25 mouse cellular contexts compared by ENCODE assay signal in the genomic region with DNA sequence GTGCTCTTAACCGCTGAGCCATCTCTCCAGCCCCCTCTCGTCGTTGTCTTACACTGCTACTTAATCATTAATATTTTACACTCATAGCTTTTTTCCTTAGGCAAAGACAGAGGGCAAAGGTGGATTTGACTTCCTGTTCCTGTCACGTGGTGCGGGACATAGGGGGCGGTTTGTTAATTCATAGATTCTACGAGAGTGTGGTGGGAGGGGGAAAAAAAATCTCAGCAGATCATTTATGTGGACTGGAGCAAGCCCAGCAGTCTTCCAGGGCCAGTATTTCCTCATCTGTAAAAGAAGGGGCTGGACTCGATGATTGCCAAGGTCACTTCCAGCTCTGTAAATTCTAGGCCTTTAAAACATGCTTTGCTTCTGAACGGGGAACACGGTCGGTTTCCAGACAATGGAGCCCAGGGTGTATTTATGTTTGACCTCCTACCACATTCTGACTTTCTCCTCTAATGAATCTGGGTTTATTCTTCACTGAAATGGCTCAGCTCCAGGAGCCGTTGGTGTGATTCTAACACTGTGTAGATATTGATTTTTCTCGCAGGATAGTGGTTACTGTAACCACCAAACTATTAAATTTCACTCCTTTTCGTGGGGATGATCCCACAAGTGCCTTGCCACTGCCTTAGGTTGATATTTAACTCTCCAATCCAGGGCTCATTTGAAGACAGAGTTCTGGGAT. TPM values are rescaled to one million over a fixed set of nuclear protein-coding genes. Genes with fewer than 3 reads are reported as not detected.
DNase-seq lines count a peak whose midpoint lies in the region; ATAC-seq and TF ChIP-seq lines count a peak whose summit lies in the region.
"Had no signal": no experiment of that assay in that cellular context is flagged by ENCODE, and none has a peak within 500 bp of the region (broad histone marks: within the 10 kb centered on the region; RNA-seq: fewer than 3 reads in every experiment).

No protein-coding gene starts in this region.

- H3K36me3 ChIP-seq in kidney, adult 2 months (ENCODE audit: control insufficient read depth, insufficient read depth, low read length): no peaks in the 10 kb centered on the region
- no peaks in the 10 kb centered on the region for H3K36me3 ChIP-seq in kidney, embryonic 14.5 days (ENCODE audit: control insufficient read depth, insufficient read depth, low read length)
- no peaks in the 10 kb centered on the region for H3K36me3 ChIP-seq in midbrain, embryonic 14.5 days (ENCODE audit: control insufficient read depth, insufficient read depth, low read length)
- H3K36me3 ChIP-seq in midbrain, embryonic 15.5 days (replicated peaks): no peaks in the 10 kb centered on the region
- no peaks in the 10 kb centered on the region for H3K36me3 ChIP-seq in neural tube, embryonic 15.5 days
- H3K36me3 ChIP-seq: G1E; heart, embryonic 12.5 days; limb, embryonic 13.5 days; midbrain, embryonic 10.5 days; neural tube, embryonic 13.5 days had no signal

- H3K27ac ChIP-seq in kidney, adult 2 months (ENCODE audit: insufficient read depth, low read depth, low read length): no peak overlapping the region
- H3K27ac ChIP-seq in kidney, embryonic 14.5 days (ENCODE audit: low read depth, low read length): no peak overlapping the region
- 0 out of 2 replicates have a peak overlapping the region, but pooled peaks have one; percentile 8 for H3K27ac ChIP-seq in midbrain, embryonic 14.5 days (replicated peaks; ENCODE audit: low read depth, low read length)
- H3K27ac ChIP-seq in midbrain, embryonic 15.5 days: no peak overlapping the region
- no peak overlapping the region; the same call in 1 of the 2 replicates for H3K27ac ChIP-seq in neural tube, embryonic 15.5 days (replicated peaks)
- H3K27ac ChIP-seq: hindbrain, embryonic 10.5 days; limb, embryonic 13.5 days; liver, embryonic 14.5 days; midbrain, embryonic 10.5 days; neural tube, embryonic 13.5 days had no signal

- H3K9me3 ChIP-seq in kidney, embryonic 14.5 days (ENCODE audit: control insufficient read depth, low read length): peaks cover 7% of the 10 kb centered on the region
- H3K9me3 ChIP-seq in midbrain, embryonic 14.5 days (ENCODE audit: control insufficient read depth, low read length): no peaks in the 10 kb centered on the region
- H3K9me3 ChIP-seq in midbrain, embryonic 15.5 days: no peaks in the 10 kb centered on the region
- no peaks in the 10 kb centered on the region for H3K9me3 ChIP-seq in neural tube, embryonic 15.5 days (replicated peaks)
- H3K9me3 ChIP-seq: G1E had no signal

- peak; percentile 16 for DNase-seq in kidney, adult 2 months
- no peak for DNase-seq in kidney, adult 18-20 months
- DNase-seq in kidney, postnatal 4 days: peak; percentile 33 to 51
- DNase-seq in midbrain, embryonic 14.5 days: no peak
- DNase-seq: adrenal gland, adult 8-10 months; B cell, adult 2 months; cerebellum, adult 9-10 months; forebrain, postnatal 0 days; gastrocnemius, postnatal 14 days; heart, postnatal 10 days had no signal

- ATAC-seq in kidney, embryonic 14.5 days (ENCODE audit: low FRiP score, low TSS enrichment): no peak
- no peak for ATAC-seq in midbrain, embryonic 14.5 days (ENCODE audit: low FRiP score, low TSS enrichment)
- no peak for ATAC-seq in midbrain, embryonic 15.5 days (replicated peaks)
- ATAC-seq in neural tube, embryonic 15.5 days (ENCODE audit: low FRiP score): no peak
- ATAC-seq: forebrain, postnatal 0 days; hindbrain, embryonic 16.5 days; intestine, embryonic 16.5 days; lung, postnatal 0 days had no signal

- WGBS in kidney, adult 2 months: 28% methylated on average over 14 of the region's 14 CpGs
- 38% methylated on average over 14 of the region's 14 CpGs for WGBS in kidney, embryonic 14.5 days
- 72% methylated on average over 14 of the region's 14 CpGs for WGBS in midbrain, embryonic 14.5 days
- 64% methylated on average over 14 of the region's 14 CpGs for WGBS in midbrain, embryonic 15.5 days
- 53% methylated on average over 14 of the region's 14 CpGs for WGBS in neural tube, embryonic 15.5 days

- no peak overlapping the region for H3K4me2 ChIP-seq in kidney, embryonic 14.5 days (replicated peaks; ENCODE audit: low read depth, low read length)
- H3K4me2 ChIP-seq in midbrain, embryonic 14.5 days (ENCODE audit: low read length): no peak overlapping the region
- no peak overlapping the region for H3K4me2 ChIP-seq in midbrain, embryonic 15.5 days
- H3K4me2 ChIP-seq in neural tube, embryonic 15.5 days: no peak overlapping the region
- H3K4me2 ChIP-seq: heart, embryonic 12.5 days; limb, embryonic 13.5 days; neural tube, embryonic 13.5 days had no signal

- no peak overlapping the region for H3K9ac ChIP-seq in kidney, embryonic 14.5 days (ENCODE audit: low read depth, low read length)
- no peak overlapping the region for H3K9ac ChIP-seq in midbrain, embryonic 14.5 days (replicated peaks; ENCODE audit: low read length)
- no peak overlapping the region for H3K9ac ChIP-seq in midbrain, embryonic 15.5 days
- H3K9ac ChIP-seq in neural tube, embryonic 15.5 days (replicated peaks): no peak overlapping the region
- H3K9ac ChIP-seq: forebrain, postnatal 0 days; heart, embryonic 12.5 days; limb, embryonic 13.5 days; liver, embryonic 14.5 days; neural tube, embryonic 13.5 days had no signal

- no peak for TF ChIP-seq CTCF in kidney, adult 2 months (conservative IDR thresholded peaks at IDR 0.05; ENCODE audit: insufficient read depth, insufficient read length, low read depth, low read length)

- H3K4me3 ChIP-seq in kidney, adult 2 months (ENCODE audit: insufficient read depth, low read depth, low read length): no peak overlapping the region
- no peak overlapping the region for H3K4me3 ChIP-seq in kidney, embryonic 14.5 days (ENCODE audit: low read length)
- no peak overlapping the region for H3K4me3 ChIP-seq in midbrain, embryonic 14.5 days (replicated peaks; ENCODE audit: low read depth, low read length)
- no peak overlapping the region for H3K4me3 ChIP-seq in midbrain, embryonic 15.5 days
- H3K4me3 ChIP-seq in neural tube, embryonic 15.5 days (replicated peaks): no peak overlapping the region
- H3K4me3 ChIP-seq: heart, embryonic 12.5 days; hindbrain, embryonic 10.5 days; limb, embryonic 13.5 days; midbrain, embryonic 10.5 days; myocyte; neural tube, embryonic 13.5 days had no signal

- TF ChIP-seq POLR2A in kidney, adult 2 months (IDR thresholded peaks at IDR 0.05; ENCODE audit: low read depth, low read length): no peak

- H3K4me1 ChIP-seq in kidney, adult 2 months (ENCODE audit: control insufficient read depth, insufficient read depth, low read length): 0 out of 2 replicates have a peak, but pooled peaks cover 3% of the 10 kb centered on the region
- peaks cover 3% of the 10 kb centered on the region; the same call in 1 of the 2 replicates for H3K4me1 ChIP-seq in kidney, embryonic 14.5 days (ENCODE audit: control insufficient read depth, insufficient read depth, low read length)
- H3K4me1 ChIP-seq in midbrain, embryonic 14.5 days (ENCODE audit: control insufficient read depth, insufficient read depth, low read length): peaks cover 4% of the 10 kb centered on the region; the same call in 1 of the 2 replicates
- H3K4me1 ChIP-seq in midbrain, embryonic 15.5 days: peaks cover 14% of the 10 kb centered on the region
- peaks cover 17% of the 10 kb centered on the region for H3K4me1 ChIP-seq in neural tube, embryonic 15.5 days

- no peaks in the 10 kb centered on the region for H3K27me3 ChIP-seq in kidney, adult 2 months (replicated peaks; ENCODE audit: control insufficient read depth, insufficient read depth, low read length)
- H3K27me3 ChIP-seq in kidney, embryonic 14.5 days (ENCODE audit: control insufficient read depth, insufficient read depth, low read length): no peaks in the 10 kb centered on the region
- no peaks in the 10 kb centered on the region for H3K27me3 ChIP-seq in midbrain, embryonic 14.5 days (ENCODE audit: control insufficient read depth, insufficient read depth, low read length)
- no peaks in the 10 kb centered on the region for H3K27me3 ChIP-seq in midbrain, embryonic 15.5 days (replicated peaks)
- H3K27me3 ChIP-seq in neural tube, embryonic 15.5 days (replicated peaks): 0 out of 2 replicates have a peak, but pooled peaks cover 3% of the 10 kb centered on the region
- H3K27me3 ChIP-seq: CH12.LX; heart, embryonic 12.5 days had no signal

RNA-seq across cellular contexts. Expression of gene Dctd, which starts 1.4 kb away (rescaled TPM):
- 1.3 and 1.8 TPM in 2 replicates for polyA plus RNA-seq in kidney, adult 2 months (2012; rRNA removed)
- 43.1 and 46.3 TPM in 2 replicates for polyA plus RNA-seq in kidney, embryonic 14.5 days (2014; fragmentation: Nextera tagmentation; extraction: Ambion mirVana)
- polyA plus RNA-seq in midbrain, embryonic 14.5 days (2014; fragmentation: Nextera tagmentation; extraction: Ambion mirVana): 10.4 and 11.4 TPM in 2 replicates
- 11.6 and 11.8 TPM in 2 replicates for polyA plus RNA-seq in midbrain, embryonic 15.5 days (2015; fragmentation: Nextera tagmentation; extraction: Ambion mirVana)
- polyA plus RNA-seq in neural tube, embryonic 15.5 days (2015; fragmentation: Nextera tagmentation; extraction: Ambion mirVana): 11.7 and 15.5 TPM in 2 replicates

Comparison
In these comparisons a context has a peak if more than half of its experiments do, and no peak if none do; other contexts are left out.
1. DNase-seq: peak in kidney, adult 2 months (single experiment) and kidney, postnatal 4 days (2 of 2); none in kidney, adult 18-20 months (single experiment) and midbrain, embryonic 14.5 days (single experiment).